Mouse (Mus musculus): ENCODE results near the gene Rufy2.

Rufy2 gene

DNA sequence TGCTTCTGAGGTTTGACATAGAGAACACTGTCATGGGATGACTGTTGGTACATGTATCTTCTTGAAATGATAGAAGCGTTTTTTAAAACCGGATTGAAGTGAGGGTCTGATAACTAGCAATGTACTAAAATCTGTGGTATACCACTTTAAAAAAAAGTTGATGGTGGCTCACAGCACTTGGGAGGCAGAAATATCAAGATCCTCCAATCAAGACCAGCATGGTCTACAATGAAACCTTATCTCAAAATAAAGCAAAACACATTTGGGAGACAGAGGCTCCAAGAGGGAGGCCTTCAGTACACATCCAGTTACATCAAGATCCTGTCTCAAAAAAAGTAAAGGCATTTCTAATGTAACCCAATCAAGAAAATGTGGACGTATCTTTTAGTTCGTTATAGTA lies 41.7 kb downstream of the Rufy2 start:
- DNase-seq = no peak

DNA sequence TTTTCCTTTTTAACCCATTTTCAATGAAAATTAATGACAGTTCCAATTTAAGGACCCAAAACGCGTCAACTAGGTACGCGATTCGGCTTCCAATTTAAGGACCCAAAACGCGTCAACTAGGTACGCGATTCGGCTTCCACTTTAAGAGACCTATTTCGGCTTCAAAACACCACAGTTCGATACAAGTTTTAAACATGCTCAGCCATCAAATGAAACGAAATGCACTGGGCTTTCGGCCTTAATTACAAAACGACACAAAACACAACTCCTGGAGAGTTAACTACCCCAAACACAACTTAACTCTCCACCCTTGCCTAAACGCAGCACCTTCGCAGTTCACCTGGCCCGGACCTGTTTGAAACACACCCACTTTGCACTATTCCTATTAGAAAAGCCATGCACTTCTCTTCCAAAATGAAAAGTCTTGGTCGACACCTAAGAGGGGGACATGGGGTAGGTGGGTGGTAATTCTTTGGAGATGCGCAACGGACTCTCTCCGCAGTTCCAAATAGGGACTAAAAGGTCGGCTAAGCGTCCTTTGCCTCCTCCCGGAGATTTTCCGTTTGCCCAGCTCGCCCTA lies 42.6 kb downstream of the Rufy2 start:
- no peak for DNase-seq

DNA sequence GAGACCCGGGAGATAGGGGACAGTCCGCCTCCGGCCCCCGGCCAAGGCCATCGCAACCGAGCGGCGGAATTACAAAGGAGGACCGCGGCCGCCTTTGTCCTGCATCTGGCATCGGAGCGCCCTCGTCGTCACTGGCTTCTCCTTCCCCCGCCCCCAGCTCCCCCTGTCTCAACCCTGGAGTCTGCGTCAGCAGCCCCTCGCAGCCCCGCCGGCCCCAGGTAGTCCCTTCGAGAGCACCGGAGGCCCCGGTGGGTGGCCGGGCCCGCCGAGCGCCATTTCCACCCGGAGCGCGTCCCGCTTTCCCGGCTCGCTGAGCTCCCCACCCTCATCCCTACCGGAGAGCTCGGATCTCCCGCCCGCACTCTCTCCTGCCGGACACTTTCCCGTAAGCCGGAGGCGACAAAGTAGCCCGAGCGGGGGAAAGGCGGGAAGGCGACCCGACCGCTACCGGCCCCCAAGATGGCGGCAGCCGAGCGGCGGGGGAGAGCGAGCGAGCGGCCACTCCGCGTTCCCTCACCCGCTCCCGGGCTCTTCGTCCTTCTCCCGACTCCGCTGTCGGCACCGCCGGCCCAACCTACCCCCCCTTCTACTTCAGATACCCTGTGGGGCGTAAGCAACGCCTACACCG lies 43.2 kb downstream of the Rufy2 start:
- peak; percentile 81 for DNase-seq

DNA sequence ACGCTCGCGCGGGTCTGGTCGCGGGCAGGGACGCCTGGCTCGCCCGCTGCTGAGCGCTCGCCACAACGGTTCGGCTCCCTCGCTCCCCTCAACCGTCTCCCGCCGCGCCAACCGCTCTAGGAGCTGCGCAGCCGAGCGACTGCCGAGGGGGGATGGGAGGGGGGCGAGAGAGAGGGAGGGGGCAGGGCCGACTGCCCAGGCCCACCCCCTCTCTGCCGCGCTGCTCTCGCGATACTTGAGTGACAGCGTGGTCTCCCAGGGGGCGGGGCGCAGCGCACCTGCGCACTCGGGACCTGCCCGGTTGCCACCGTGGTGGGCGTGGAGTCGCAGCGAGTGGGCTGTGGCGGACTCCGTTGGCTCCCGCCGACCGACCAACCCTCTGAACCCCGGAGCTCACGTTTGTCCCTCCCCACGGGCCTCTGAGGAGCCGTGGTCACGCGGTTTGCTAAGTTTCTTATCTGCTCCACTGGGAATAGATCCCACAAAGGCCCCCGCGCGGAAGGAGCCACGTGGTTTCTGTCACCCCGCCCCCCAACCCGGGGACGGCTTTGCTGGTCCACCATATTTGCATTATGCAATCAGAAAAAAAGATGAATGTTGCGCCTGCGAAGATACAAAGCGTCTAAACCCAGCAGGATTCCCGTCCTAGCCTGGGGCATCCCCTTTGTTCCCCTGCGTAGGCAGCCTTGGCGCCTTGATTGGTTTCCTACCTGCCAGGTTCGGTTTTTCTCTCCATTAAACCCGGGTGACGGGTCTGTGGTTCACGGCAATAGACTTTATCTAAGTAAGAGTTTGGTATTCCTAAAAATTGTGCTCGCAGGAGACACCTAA lies 43.9 kb downstream of the Rufy2 start, which contains the start of the genes Hnrnph3 and Pbld2:
Gene Hnrnph3 (minus strand): TSS at position 469 of the 831 bp plus-strand sequence.
Gene Pbld2 (plus strand): TSS at position 567 of the 831 bp plus-strand sequence.
- peak; percentile 98 for DNase-seq

DNA sequence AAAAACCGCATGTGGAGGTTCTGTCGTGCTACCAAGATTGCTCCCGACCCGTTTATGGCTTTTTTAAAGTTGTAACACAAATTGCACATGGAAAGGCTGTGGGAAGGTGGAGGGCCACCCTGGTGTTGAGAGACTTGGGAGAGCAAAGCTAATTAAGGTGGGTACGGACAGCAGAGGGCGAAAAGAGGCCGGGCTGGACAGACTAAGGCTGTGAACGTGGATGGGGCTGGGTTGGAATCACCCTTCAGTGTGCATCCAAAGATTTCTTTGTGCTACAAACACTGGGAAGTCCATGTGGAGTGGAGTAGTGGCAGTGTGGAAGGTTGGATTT lies 44.5 kb downstream of the Rufy2 start:
- DNase-seq = peak; percentile 85

DNA sequence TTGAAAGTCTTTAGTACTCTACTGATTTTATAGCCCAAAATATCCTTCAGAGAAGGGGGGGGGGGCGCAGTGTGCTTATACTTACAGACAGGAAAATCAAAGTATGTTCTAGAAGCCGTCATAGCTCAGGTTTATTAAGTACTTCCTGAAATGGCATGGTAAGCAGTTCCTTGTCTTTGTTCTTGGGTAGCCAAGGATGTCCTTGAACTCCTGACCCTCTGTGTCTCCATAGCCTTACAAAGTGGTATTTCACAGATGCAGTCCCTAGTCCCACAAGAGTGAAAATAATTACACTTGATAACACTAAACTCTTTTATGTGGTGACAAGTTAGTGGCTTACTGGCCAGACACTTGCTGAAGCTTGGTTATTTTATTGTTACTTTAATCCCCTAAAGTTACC lies 45.0 kb downstream of the Rufy2 start:
- DNase-seq = no peak

DNA sequence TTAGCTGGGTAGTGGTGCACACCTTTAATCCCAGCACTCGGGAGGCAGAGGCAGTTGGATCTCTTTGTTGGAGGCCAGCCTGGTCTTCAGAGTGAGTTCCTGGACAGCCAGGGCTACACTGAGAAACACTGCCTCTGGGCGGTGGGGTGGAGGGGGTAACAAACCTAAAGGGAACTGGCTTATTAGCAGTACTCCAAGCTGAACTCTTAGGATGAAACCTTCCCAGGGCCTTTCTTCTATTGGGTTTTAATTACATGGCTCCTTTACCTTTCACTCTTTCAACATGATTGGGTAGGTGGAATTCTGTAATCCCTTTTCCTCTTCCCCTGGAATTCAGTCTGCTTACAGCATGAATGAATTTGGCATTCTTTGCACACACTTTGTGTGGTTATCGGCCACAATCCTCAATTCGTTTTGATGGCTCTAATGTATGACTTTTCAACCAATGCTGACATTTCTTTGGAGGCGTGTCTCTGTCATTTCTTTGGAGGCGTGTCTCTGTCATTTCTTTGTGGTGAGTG lies 45.5 kb downstream of the Rufy2 start:
- peak; percentile 39 for DNase-seq

DNA sequence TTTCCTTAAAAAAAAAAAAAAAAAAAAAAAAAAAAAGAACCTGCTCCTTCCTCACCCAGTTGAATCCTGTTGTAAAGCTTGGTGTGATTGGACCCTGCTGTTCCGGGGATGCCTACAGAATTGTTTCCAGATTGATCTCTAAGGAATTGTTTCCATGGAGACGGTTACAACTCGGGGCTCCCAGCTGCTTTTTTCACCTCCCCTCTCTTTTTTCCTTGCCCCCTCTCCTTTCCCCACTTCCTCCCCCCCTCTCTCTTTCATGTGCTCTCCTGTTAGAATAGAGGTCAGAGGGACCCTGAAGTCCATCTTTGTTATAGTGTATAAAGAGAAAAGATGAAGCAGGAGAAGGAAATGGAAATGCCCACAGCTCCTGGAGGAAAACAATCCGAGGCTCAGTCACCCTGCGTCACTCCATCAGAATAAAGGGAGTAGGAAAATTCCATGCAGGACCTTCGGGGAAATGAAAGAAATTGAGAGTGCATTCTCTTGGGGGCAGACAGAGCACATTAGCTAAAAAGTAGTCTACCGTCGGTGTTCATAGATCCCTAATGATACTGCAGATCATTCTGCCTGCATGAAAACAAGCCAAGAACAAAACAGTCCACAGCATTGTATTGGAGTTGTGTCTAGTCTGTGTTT lies 46.3 kb downstream of the Rufy2 start:
- no peak for DNase-seq

DNA sequence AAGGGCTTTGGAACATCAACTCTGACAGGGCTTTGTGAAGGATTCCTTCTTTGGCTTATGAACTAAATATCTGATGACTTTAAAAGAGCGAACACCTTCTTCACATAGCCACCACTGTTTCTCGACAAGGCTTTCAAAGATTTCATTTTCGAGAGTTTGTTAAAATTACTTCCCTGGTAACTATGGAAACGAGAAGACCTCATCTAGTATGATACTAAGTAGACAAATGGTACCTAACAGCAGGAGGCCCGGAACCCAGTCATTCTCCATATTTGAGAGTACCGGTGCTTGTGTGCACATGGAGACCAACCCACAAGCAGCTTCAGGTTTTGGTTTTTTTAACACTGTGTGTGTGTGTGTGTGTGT lies 46.8 kb downstream of the Rufy2 start:
- no peak for DNase-seq

DNA sequence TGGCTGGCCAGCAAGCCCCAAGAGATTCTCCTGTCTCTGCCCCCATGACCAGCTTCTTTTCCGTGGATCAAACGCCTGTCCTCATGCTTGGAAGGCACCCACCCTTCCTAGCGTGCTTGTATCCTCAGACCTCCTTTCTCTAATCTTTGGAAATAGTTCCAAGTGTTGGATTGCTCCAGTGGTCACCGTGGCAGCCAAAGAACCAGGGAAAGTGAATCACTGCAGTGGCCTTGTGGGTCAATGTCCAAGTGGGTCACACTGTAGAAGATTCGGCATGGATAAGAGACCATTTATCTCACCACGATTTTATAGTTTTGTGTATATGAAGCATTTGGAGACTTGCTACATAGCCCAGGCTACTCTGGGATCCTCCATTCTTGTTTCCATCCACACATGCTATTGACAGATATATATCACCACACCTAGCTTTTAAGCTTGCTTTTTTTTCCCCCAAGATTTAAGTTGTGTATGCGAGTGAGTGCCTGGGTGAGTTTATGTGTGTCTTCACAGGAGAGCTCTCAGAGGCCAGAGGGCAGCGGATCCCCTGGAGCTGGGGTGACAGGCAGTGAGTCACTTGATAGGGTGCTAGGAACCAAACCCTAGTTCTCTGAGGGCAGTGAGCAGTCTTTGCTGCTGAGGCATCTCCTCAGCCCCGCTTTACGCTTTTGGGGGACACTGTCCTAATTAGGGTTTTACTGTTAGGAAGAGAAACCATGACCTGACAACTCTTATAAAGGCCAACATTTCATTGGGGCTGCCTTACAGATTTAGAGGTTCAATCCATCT lies 47.5 kb downstream of the Rufy2 start:
- no peak for DNase-seq

DNA sequence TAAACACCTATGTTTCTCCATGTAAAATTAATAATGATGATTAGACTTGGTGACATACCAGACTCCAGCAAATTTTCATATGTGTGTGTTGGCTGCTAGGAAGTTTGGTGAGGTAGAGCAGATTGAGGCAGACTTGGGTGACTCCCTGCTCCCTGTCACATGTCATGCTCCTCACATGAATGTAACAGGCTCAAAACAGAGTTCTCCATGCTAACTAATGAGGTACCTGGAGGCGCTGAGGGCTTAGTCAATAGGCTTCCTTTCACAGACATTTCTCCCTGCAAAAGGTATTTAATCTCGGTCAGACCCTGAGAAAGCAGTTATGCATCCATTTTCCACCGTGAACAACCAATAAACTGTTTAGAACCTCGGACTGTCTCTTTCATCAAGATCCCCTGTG lies 48.4 kb downstream of the Rufy2 start:
- DNase-seq = no peak

DNA sequence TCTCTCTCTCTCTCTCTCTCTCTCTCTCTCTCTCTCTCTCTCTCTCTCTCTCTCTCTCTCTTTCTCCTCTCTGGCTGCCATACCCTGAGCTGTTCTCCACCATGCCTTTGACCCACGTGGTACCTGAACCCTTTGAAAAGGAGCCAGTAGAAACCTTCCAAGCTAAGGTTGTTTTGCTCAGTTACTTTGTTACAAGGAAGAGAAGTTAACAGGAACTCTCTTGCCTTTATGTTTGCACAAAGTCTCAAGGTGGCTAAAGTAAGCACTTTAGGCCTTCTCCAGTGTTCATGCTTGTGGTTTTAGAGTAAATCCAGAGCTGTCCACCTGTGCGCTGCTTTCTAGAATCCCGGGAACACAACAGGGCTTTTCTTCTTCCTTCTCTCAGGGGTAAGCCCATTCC lies 52.2 kb downstream of the Rufy2 start:
- DNase-seq = no peak

DNA sequence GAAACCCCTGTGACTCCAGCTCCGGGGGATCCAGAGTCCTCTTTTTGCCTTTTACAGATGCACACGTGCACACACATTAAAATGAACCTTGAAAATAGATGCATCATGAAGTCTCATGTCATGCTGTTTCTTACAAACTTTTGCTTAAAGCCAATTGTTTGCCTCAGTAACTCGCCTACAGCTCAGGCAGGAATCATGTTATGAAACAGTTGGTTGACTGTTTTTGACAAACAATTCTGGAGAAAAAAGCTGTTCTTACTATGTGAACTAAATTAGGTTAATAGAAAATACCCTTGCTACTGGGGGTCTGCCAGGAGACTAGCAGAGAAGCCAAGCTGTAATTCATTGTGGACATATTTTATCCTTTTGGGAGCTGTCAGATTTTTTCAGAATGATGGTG lies 52.9 kb downstream of the Rufy2 start:
- no peak for DNase-seq

DNA sequence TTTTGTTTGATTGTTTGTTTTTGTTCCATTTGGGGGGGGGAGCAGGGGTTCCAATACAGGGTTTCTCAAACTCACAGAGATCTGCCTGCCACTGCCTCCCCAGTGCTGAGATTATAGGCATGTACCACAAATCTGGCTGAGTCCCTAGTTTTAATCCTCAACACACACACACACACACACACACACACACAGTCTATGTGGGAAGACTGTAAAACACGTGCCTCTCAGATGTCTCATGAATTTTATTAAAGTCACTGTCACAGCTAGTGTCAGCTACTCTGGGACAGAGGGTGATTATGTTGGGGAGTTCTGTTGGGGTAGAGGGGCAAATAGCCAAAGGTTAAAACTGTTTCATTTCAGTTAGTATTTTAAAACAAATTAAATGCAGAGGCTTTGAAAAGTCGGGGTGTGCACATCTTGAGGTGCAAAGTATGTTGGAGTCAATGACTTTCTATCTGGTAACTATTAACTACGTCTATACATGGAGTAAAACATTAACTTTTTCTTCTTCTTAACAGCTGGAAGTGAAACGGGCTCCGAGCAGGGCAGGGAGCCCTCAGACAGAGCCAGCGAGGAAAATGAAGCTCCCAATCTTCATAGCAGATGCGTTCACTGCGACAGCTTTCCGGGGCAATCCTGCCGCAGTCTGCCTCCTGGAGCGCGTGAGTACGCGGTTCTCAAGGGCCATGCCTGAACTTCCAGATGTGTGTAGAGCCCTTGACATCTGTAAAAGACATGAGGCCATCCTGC lies 58.7 kb downstream of the Rufy2 start:
- no peak for DNase-seq

DNA sequence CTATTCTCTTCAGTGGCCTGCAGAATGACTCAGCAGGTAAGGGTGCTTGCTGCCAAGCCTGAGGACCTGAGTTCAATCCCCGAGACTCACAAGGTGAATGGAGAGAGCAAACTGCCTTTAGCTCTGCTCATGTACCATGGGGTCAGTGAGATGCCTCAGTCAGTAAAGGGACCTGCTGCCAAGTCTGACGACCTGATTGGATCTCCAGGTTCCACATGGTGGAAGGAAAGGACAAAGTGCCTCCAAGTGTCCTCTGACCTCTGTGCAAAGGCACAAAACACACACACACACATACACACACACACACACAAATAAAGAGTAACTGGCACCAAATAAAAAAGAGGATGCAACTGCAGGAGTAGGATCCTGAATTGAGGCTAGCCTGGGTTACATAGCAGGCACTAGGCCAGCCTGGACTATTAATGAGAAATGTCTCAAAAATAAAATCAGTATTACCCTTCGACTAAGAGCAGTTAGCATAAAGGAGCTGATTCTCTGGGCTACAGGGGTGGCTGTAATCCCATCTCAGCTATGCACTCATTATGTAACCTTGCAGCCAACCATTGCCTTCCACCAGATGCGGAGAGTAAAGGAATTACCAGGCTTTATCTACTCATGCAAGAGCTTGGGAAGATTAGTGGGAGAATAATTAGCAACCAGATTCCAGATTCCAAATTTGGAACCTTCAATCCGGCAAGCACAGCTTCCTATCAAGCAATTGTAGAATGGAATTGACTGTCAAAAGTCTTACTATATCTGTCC lies 60.0 kb downstream of the Rufy2 start:
- DNase-seq = no peak

DNA sequence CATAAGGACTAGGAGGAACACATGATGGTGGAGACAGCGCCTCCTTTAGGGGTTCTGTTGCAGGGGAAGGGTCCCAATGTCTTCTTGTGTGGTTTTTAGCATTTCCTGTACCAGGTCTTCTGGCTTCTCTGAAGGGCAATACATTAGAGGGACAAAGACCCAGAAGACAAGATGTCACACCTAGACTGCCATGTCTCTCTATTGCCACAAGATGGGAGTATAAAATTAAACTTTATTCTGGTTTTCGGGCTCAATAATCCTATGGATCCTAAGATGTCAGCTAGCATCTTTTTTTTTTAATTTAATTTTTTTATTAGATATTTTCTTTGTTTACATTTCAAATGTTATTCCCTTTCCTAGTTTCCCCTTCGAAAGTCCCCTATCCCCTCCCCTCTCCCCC lies 63.1 kb downstream of the Rufy2 start:
- no peak for DNase-seq

DNA sequence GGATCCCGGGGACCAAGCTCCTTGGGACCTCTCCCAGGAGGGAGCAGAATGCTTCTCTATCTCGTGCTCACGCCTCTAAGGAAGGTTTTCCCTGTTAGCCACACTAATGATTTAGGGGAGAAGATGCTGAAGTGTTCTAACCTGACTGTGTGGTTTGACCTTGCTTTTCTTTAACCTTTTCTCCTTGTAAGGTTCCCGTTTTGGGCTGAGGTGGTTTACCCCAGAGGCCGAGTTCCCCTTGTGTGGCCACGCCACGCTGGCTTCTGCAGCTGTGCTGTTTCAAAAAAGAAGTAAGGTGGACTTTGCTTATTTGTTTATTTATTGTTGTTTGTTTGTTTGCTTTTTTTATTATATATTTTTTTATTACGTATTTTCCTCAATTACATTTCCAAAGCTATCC lies 67.7 kb downstream of the Rufy2 start:
- no peak for DNase-seq

DNA sequence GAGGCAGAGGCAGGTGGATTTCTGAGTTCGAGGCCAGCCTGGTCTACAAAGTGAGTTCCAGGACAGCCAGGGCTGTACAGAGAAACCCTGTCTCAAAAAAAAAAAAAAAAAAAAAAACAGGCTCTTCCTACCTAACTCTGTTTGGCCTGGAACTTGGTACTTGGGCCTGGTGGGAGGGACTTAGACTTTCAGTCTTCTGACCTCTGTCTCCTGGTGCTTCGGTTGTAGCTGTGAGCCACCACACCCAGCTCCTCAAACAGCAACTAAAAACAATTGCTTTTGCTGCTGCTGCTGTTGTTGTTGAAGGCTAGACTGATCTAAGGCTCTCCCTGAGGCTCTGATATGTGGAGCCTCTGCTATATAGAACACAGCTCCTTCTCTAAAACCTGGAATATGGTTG lies 69.1 kb downstream of the Rufy2 start:
- no peak for DNase-seq

DNA sequence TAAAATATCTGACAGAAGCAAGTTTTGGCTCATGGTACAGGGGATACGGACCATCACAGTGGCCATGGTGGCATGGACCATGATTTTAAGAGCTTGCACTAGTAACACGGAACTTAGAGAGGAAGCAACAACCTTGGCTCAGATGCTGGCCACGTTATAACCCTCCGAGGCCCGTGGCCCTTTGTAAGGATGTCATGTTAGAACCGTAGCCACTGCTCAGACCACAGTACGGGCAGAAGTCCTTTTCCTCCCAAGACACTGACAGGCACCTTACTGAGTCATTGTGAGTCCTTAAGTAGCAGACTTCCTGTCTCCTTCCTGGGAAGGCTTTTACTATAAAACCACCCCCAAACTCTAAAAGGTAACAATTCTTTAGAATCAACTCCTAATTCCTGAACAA lies 71.2 kb downstream of the Rufy2 start:
- no peak for DNase-seq

DNA sequence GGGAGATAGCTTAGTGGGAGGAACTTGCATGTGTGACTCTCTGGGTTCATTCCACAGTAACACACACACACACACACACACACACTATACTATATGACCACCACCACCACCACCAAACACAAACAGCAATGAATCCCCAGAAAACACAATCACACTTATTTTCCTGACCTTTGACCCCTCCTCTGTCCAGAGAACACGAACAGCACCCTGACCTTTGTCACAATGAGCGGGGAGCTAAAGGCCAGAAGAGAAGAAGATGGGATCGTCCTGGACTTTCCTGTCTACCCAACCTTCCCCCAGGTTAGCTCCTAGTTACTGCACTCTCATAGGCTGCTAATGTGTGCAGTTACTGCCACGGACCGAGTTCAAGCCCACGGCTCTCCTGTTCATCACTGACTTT lies 72.0 kb downstream of the Rufy2 start:
- DNase-seq = no peak

DNA sequence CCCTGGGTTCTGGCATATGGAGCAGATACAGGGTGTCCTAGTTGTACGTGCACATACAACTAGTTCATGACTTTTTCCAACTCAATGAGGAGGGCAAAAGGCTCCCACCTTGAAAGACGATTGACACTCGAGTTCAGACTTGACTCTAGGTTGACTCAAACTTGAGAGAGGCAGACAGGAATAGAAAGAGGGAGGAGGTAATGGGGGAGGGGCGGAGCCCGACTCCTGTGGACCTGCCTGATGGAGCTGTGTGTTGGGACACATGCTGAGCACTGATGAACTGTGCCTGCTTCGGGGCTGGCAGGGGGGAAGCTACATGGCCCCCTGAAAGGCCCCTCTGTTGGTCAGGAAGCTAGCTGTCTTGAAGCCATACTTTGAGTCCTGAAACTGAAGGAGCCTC lies 73.0 kb downstream of the Rufy2 start:
- no peak for DNase-seq
